Mouse (Mus musculus) A20 (cell line): Measurements from ENCODE around the gene Lias.
A peak's percentile ranks its signal among the peaks of the same experiment; 100 is the strongest.

ENCODE experiments used
- DNase-seq: peaks from one replicate; pipeline ENCODE4 v3.0.0-alpha.2; 2011; ENCODE audit warnings: low read depth, low spot score

The Lias gene

DNA sequence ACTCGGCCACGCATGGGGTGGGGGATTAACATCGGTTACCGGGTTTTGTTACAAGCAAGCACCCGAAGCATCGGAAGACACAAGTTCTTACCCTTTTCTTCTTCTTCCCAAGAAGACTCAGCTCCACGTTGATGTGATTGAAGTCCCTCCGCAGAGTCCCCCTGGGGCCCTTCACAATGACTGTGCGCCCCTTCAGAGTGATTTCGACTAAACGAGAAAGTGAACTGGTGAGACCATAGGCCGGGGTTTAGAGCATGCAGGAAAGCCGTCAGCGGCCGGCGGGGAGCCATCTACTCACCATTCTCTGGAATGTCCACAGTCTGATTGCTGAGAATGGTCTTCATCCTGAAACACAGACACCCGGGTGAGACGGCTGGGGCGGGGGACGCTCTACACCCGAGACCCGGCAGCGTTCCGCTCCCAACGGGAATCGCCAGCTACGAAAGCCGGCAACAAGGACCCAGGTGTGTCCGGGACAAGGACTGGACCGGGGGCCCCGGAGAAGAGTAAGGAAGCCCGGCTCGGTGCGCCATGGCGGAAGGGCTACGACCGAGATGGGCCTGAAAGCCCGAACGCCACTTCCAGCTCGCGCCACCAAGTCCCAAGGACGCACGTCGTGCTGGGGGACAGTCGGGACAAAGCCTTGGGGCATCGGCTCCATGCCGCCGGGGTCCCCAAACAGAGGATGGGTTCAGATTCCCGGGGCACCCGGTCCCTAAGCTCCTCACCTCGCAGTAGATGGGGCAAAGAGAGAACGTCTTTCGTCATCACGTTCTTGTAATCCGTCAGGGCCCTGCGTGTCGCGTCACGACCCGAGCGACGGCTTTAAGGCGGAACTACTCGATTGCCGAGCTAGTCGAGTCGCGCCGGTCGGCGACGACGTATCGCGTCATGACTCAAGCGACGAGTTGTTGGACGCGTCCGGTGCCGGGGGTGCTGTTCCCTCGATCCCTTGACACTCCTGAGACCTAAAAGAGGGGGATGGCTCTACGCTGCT lies at the start of gene Lias, which contains the start of gene Rpl9:
Gene Lias, plus strand, starts transcription at position 850 of the 997 bp plus-strand sequence.
Gene Rpl9, minus strand, starts transcription at position 797 of the 997 bp plus-strand sequence.
- peak; percentile 98 for DNase-seq

DNA sequence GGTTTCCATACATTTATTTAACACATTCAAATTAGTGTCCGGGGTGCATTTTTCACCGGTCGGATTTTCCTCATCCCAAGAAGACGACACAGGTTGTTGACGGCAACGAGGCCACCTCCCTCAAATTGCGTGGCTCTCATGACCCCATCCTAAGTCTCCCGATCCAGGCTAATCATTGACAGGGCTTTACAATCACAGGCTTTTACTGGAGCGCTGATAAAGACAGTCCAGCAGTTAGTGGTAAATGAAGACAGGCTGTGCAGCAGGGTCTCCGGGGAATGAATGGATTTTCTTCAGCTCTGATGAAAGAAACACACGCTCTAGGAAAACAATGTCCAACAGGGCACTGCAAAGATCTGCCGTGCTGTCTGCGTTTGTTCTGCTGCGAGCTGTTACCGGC lies 43.1 kb upstream of the Lias start, which contains the start of gene Klb:
Gene Klb, plus strand, starts transcription at position 147 of the 400 bp plus-strand sequence.
- no peak for DNase-seq

DNA sequence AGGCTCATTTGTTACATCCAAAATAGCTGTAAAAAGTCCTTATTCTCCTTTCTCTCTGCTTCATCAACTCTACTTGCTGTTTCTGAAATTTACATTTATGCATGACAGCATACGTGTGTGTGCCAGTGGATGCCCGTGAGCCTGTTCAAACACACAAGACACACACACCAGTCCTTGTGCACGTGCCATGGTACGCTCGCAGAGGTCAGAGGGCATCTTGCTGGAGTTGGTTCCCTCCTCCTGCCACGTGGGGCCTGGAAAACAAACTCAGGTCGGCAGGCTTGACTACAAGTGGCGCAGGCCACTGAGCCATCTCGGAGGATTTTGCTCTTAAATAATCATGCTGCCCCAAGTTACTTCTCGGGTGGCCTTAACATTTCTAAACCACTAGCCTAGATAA lies 40.8 kb upstream of the Lias start:
- no peak for DNase-seq

DNA sequence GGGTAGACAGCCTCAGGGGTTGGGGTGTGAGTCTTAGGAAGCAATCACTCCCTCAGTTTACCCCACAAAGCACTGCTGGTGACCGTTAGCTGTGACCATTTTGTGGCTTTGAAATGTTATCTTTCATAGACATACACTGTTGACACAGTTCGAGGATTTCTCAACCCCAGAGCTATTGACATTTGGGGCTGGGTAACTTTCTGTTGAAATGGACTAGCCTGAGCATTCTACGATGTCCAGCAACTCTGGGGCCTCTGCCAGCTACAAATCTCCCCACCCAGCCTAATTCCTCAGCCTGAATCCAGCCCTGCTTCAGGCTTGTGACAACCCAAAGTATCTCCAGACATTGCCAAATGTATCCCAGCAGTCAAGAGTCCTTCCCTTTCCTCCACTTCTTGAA lies 37.2 kb upstream of the Lias start:
- DNase-seq: no peak

DNA sequence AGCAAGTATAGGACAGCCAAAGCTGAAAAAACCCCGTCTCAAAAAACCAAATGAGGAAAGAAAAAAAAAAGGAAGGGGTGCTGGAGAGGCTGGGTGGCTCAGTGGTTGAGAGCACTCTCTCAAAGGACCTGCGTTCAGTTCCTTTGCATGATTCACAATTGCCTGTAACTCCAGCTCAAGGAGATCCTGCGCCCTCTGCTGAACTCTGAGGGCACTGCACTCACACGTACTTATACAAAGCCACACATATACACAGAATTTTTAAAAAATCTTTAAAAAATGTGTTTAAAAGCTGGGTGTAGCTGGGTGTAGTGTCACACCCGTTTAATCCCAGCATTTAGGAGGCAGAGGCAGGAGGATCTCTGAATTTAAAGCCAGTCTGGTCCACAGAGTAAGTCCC lies 36.3 kb upstream of the Lias start:
- DNase-seq: peak; percentile 35

DNA sequence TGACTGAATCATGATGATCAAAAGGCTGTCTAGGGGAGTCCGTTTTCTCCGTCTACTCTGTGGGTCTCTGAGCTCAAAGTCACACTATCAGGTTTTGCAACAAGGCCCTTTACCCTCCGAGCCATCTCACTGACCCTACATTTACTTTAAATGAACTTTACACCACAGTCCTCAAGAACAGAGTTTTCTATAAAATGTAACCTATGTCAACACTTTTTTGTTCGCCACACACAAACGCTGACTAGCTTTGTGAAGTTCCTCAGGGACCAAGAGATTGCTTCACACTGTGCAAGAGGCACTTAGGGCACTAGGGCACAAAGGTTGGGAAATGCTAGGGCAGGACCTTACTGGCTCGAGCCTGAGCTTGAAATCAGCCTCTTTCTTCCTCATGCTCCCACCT lies 34.4 kb upstream of the Lias start:
- no peak for DNase-seq

DNA sequence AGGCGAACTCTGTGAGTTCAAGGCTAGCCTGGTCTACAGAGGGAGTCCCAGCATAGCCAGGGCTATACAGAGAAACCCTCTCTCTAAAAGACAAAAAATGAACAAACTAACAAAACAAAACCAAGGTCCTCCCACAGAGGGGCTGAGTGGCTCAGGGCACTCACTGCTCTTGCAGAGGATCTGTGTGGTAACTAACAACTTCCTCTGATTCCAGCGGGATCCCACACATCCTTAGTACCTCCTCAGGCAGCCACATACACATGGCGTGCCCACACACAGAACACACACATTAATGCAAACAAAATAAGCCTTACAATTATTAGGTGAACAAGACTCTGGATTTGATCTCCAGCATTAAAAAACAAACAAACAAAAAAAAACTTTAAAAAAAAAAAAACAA lies 33.5 kb upstream of the Lias start:
- no peak for DNase-seq

DNA sequence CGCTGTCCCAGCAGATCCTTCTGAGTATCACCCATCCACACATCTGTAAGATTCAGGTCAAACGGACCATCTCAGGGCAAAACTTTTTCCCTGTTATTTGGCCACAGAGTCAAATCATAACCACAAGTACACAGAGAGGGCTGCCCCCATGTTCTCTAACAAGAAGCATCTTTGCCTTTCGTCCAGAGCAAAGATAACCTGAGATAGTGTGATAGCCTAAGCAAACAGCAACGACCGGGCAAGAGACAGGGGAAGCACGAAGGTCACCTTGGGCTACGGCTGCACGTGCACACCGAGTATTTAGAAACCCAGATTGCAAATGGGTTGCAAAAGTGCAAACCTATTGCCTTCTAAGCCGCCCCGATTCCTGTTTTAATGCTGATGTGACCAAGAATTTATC lies 23.5 kb upstream of the Lias start:
- DNase-seq: no peak

DNA sequence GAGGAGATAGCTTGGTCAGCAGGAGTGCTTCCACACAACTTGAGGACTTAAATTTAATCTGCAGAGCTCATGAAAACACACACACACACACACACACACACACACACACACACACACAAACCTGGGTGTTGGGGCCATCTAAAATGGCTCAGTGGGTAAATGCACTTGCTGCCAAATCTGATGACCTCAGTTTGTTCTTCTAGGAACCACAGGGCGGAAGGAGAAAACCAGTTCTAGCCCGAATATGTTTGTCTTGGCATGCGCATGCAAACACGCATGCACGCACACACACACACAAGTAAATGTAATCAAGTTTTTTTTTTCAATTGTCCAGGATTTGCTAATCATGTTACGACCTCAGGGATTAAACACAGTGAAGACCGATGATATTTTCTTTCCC lies 19.7 kb upstream of the Lias start:
- DNase-seq: no peak

DNA sequence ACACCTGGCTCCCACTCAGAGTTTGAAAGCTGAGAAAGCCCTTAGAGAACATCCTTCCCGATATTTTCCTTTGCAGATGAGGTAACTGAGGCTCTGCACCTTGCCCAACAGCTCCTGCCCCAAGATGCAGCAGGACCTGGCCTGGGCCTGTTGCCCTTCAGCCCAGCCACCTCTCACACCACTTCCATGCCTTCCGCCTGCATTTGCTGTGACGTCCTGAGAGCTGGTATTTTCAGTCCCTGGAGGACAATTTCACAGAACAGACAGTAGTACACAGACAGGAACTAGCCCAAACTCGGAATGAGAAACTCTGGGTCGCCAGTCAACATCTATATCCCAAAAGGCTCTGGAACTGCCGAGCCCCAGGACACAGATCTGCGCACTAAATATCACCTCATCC lies 16.6 kb upstream of the Lias start:
- DNase-seq: no peak

DNA sequence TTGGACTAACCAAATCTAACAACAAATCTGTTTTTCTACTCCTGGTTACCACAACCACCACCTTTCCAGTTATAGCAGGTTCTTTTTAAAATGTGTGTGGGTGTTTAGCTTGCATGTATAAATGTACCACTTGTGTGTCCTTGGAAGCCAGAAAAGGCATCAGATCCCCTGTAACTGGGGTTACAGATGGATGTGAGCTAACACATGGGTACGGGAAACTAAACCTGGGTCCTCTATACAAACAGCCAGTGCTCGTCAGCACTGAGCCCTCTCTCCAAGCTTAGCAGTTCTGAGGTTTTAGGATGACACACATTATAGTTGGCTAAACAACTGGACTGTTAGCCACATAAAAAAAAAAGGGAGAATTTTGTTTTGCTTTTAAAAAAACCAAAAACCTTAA lies 5.6 kb upstream of the Lias start:
- DNase-seq: peak; percentile 15

DNA sequence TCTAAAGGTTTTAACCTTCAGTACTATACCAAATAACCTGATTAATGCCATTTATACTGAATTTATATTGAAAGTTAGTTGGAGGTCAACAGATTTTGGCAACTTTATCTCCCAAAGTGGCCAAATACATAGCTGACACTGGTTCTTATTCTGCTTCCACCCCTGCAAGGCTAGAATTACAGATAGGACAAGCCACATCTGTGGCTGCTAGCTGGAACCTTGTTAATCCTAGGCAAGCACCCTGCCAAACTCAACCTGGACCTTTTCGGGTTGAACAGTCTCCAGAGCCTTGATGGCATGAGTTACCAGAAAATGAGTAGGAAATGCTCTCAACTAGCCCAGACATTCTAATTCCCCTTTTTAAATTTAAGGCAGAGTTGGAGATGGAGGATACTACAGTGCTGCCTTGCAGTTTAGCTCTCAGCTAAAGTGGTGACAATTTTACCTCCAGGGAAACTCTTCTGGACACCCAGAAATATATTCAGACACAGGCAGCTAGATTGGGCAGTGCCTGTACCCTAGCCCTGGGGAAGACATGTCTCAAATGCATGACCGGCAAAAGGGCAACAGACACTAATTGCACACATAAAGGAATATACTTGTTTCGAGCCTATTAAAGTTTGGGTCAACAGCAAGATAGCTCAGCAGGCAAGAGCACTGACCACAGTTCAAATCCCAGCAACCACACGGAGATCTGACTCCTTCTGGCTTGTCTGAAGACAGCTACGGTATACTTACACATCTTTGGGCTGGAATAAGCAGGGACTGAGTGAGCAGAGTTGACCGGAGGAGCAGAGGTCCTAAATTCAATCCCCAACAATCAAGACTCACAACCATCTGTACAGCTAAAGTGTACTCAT lies 4.1 kb upstream of the Lias start:
- DNase-seq: peak; percentile 28

DNA sequence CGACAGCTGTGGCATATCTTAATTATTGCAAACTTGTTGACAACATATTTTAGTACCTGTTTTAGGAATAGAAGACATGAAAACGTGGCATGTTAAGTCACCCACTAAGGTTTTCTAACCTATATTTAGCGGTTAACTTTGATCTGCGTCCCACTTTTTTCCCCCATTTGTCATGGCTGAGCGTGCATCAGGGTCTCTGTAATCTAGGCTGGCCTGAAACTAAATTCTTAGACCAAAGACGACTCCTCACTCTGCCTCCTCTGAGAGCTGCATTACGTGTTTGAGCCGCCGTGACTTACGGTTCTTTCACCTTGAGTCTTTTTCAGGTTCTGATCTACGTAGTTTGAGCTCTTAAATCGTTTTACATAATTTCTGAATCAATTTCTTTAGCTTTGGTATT lies 456 bp downstream of the Lias start:
- DNase-seq: no peak

DNA sequence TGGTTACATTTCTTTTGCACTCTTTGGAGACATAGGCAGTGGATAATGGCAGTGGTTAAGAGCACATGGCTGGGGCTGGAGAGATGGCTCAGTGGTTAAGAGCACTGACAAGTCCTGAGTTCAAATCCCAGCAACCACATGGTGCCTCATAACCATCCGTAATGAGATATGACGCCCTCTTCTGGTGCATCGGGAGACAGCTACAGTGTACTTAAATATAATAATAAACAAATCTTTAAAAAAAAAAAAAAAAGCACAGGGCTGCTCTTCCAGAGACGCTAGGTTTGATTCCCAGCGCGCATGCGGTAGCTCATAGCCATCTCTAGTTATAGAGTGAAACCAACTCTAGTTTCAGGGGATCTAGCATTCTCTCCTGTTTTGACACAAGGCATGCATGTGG lies 3.1 kb downstream of the Lias start:
- peak; percentile 30 for DNase-seq

DNA sequence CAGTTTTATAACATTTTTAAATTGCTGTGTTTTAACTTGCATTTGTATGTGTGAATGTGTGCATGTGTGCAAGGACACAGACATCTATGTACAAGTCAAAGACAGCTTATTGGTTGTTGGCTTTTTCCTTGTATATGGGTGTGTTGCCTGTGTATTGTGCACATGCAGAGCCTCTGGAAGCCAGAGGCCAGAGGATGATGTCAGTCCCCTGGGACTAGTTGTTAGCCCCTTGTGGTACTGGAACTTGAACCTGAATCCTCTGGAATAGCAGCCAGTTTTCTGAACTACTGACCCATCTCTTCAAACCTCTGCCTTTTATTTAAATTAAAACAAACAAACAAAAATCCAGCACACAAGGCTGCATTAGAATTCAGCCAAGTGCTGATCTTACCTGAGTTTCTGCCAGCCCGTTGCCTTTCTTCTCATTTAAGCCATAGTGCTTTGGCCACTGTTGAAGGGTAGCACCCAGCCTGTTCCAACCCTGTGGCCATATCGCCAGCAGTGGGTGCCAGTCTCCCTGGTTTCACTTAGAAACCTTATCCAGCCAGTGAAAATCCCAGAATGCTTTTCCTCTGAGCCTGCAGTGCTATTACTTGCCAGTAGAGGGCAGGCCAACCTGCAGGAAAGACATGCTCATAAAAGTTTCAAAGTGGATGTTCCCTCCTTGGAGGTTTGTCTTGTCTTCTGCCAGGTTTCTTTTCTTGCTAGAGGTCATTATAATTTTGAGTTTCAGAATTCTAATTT lies 10.1 kb downstream of the Lias start:
- DNase-seq: peak; percentile 82

DNA sequence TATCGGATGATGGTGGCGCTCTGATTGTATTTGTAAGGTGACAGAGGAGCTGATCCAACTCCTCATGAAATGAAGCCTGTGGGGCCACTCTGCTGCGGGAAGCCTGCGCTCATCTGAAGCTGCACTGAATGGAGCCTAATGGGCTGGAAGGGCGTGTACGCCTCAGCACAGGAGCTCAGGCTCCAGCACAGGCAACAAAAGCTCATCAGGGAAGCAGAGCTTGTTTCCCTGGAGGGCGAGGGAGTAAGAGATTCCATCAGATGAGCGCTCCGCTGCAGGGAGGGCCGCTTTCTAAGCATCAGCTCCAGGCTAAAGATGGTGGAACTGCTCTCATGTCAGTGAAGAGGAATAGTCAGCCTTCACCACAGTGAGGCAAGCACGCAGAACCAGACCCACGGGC lies 16.7 kb downstream of the Lias start:
- DNase-seq: no peak

DNA sequence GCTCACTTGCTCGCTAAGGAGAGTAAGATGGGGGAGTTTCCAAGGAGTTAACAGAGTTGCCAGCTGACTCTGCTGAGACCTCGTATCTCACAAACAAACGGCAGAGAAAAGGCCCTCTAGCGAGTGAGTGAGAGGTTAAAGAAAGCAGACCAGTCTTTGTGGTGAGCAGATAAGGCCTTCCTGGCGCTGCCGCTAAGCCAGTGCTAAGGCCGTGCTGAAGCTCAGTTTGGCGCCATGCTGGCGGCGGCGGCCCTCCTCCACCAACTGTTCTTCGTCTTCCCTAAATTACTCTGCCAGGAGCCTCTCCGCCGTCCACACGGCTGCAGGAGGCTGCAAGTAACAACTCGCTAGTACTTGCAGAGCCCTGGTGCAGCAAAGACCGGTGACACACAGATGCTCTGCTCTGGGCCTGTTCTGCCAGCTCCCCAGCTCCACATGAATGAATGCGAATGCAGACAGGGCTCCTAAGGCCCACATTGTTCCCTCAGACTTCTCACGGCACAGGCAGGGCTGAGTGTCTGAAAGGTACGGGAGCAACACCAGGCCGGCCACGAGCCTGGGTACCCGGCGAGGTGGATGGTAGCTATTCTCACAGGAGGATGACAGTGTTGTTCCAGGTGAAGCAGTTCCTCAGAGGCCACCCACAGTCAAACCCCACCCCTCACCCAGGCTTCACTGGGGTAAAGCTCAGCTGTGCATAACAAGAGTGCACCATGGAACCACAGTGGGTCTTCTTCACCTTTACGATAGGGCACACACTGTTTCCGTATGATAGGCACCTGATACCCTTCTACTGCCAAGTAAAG lies 24.6 kb downstream of the Lias start:
- DNase-seq: no peak

DNA sequence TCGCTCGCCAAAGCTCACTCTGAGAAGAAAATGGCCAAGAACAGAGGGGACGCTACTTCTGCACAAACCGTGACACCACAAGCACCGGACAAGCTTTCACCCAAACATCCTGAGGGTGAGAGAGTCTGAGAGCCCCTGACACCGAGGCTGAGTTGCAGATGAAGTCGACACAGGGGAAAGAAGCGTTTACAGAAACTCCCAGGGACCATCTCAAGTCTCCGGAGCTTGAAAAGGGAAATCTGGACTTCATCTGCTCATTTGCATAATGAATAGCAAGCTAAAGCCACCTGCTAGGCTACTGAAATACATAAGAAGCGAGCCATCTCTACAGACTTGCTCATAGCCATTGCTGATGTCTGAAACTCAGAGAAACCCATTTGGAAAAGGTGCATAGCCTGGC lies 27.8 kb downstream of the Lias start:
- DNase-seq: peak; percentile 78

DNA sequence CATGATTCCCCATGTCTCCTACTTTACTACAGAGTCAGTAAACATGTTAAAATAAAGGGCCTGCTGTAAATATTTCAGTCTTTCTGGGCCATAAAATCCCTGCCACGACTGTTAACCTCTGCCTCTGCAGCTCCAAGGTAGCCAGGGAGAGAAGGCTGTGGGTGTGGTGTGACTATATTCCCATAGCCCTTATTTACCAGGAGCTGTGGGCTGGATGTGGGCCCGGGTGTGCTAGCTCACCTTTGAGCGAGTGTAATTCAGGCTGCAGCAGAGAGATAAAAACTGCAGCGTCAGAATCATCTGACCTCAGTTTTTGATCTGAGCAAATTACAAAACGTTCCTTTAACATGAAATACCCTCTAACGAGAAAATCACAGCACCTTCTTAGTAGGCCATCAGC lies 29.5 kb downstream of the Lias start:
- DNase-seq: no peak

DNA sequence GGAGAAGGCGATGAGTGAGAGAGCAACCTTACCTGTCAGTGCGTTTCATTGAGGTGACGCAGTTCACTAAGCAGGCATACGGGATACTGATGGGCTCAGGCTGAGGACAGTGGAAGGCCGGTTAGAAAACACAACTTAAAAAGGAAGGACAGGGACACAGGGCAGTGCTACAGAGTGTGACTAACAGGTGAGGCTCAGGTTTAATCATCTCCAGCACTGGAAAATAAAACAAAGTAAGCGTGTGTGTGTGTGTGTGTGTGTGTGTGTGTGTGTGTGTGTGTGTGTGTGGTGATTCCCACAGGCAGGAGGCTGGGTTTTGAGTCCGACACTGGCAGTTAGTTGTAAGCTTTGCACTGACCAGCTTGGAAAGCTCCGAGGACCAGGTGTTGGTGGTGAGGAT lies 31.5 kb downstream of the Lias start:
- DNase-seq: no peak

DNA sequence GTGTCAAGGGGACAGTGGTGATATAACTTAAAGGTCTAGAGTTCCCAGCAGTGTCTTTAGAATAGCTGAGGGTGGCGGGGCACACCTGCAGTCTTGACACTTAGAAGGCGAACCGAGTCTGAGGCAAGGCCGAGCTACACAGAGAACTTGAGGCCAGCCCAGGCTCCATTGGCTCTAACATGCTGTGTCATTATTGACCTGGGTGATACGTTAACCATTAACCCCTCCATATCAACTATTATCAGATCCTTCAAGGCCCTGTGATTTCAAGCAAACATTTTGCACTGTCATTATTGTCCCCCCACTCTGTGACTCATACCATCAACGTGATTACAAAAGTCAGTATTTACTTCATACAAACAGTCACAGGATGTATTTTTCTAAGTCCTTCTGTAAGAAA lies 32.9 kb downstream of the Lias start:
- no peak for DNase-seq
